Mouse (Mus musculus) ES-Bruce4 (cell line): Measurements from ENCODE around the gene Cnmd.

ENCODE experiments used
- CTCF ChIP-seq: IDR thresholded peaks from one replicate; pipeline ENCODE4 v1.8.1; 2011; ENCODE audit warnings: low read depth, low read length
- EP300 ChIP-seq: IDR thresholded peaks from 2 replicates; pipeline ENCODE4 v1.6.1; 2011; ENCODE audit warnings: low read depth, low read length; ENCODE audit not compliant: insufficient read depth

GRCm38 (mm10) chr14:79636814-79637213 is 25.2 kb downstream of the Cnmd start:
- TF ChIP-seq EP300, result no peak
- TF ChIP-seq CTCF, result no peak
